Mouse (Mus musculus) central nervous system, embryonic 14 days (tissue): ENCODE results near the gene Itgav. TPM values are rescaled to one million over a fixed set of nuclear protein-coding genes. Genes with fewer than 3 reads are reported as not detected.

Source experiments
- polyA plus RNA-seq: library from polyadenylated mRNA; depleted of rRNA; stranded (reverse); fragments of >200 nt; gene quantifications from 2 replicates; pipeline ENCODE4 v1.2.3, GENCODE M21; 2012; rRNA removed

Gene Itgav
- polyA plus RNA-seq: 11.8 and 19.9 TPM in 2 replicates

DNA sequence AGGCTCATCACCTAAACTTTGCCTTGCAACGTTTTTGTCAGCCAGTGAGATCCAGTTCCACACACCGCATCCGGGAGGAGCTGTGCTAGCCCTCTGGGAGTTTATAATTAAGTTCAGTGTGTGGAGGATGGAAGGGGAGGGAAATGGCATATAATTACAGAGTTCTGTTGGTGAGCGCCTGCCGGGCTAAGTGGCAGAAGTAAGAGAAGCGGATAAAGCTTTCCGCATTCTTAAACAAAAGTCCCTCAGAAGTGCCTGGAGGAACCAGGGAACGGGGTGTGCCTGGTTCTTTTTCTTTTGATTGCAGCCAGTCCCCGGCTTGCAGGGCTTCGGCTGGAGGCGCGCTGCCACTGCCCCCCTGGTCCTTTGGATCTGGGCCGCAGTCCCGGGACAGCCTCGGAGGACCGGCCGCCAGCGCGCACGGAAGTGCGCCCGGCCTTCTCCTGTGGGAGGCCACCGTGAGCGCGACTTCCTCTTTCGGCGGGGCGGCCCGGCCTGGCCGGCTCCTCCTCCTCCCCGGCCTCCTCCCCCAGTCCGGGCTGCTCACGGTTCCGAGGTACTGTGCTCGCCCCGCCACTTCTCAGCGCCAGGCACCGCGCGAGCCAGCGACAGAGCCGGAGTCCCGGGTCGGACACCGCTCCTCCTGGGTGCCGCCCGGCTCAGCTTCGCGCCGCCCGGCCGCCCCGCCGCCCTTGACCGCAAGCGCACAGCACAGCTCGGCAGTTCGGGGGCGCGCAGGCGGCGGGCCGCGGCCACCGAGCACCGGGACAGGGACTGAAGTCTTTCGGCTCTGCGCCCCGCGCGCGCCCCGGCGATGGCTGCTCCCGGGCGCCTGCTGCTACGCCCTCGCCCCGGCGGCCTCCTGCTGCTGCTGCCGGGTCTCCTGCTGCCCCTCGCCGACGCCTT, at the start of gene Itgav:
TSS of gene Itgav (plus strand) at position 477 of the 906 bp plus-strand sequence.

DNA sequence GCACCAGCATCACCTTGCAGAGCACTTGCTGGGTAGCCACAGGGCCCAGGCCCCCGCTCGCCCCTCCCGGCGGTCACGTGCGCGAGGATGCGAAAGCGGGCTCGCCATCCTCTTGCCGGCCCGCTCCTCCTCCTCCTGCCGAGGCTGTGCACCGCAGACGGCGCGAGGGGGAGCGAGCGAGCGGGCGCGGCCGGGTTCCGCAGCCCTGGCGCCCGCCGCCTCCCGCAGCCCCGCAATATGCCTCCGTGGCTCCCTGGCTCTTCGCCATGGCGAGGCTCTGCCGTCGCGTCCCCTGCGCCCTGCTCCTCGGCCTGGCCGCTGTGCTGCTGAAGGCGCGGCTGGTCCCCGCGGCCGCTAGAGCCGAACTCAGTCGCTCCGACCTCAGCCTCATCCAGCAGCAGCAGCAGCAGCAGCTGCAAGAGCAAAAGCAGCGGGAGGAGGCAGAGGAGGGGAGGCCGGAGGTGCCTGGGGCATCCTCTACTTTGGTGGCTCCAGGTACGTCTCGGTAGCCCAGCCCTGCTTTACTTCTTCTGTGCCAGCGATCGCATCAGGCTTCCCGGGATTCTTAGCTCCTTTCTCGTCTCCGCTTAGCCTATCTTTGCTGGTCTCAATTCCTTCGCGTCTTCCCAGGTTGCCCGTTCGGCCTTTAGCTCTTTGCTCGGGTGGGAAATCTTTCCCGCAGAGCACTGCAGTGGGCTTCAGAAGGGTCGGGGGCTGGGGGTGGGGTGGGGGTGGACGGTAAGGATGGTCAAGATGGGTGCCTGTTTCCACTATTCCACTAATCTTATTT, 88.5 kb downstream of the Itgav start, which contains the start of gene Fam171b:
TSS of gene Fam171b (plus strand) at position 154 of the 790 bp plus-strand sequence.

Other genes with a start within 250 kb of the Itgav start
- gene Zc3h15, start 80.0 kb upstream of the Itgav start, polyA plus RNA-seq: 127 and 152 TPM in 2 replicates
- 36.2 and 39.3 TPM in 2 replicates for gene Fam171b, start 88.2 kb downstream of the Itgav start, polyA plus RNA-seq
- not detected in 2 replicates for gene Zswim2, start 216.8 kb downstream of the Itgav start, polyA plus RNA-seq
- gene Gm13698, start 231.3 kb downstream of the Itgav start, polyA plus RNA-seq: not detected in 2 replicates
- not detected in 2 replicates for gene Gm13693, start 237.1 kb downstream of the Itgav start, polyA plus RNA-seq
- gene Gm13695, start 242.9 kb downstream of the Itgav start, polyA plus RNA-seq: not detected in 2 replicates
- not detected in 2 replicates for gene Gm13696, start 248.7 kb downstream of the Itgav start, polyA plus RNA-seq